Mouse (Mus musculus): ENCODE measurements around the gene Hdgf.

- TF ChIP-seq POLR2A (IDR thresholded peaks at IDR 0.05; ENCODE audit: insufficient read depth, low read depth, low read length): no peak
- 0 out of 2 replicates have a peak, but pooled peaks have one; percentile 3 for TF ChIP-seq CTCF (IDR thresholded peaks at IDR 0.05; ENCODE audit: insufficient read depth, low read depth, low read length)
Observed at GRCm38 (mm10) chr3:87947811-87948199, 41.7 kb downstream of the Hdgf start.

All from olfactory bulb, adult 2 months (tissue).